Mouse (Mus musculus) brown adipose tissue, adult 24 weeks (tissue): ENCODE data around the gene Zmynd10. TPM values are rescaled to one million over a fixed set of nuclear protein-coding genes. Genes with fewer than 3 reads are reported as not detected.

Source experiments
- H3K27ac ChIP-seq: fragments of 200-500 bp; replicated peaks from 2 replicates; pipeline ENCODE4 v1.5.1; 2012; ENCODE audit warnings: low read depth, mild to moderate bottlenecking, low read length
- H3K4me1 ChIP-seq: fragments of 200-500 bp; 2 replicates; pipeline ENCODE4 v1.6.1; 2012; ENCODE audit warnings: low read length, mixed read lengths; ENCODE audit not compliant: control insufficient read depth, insufficient read depth, insufficient read length
- H3K4me3 ChIP-seq: fragments of 200-500 bp; 2 replicates; pipeline ENCODE4 v1.5.1; 2012; ENCODE audit warnings: low read depth, mild to moderate bottlenecking, low read length, moderate library complexity; ENCODE audit not compliant: insufficient read depth
- polyA plus RNA-seq: library from polyadenylated mRNA; stranded (reverse); fragments of >200 nt; gene quantifications from 2 replicates; pipeline ENCODE4 v1.2.4, GENCODE M21; 2012; ENCODE audit not compliant: missing spikeins, insufficient read depth, insufficient read length

Zmynd10 gene
- polyA plus RNA-seq, 1 experiment, result not detected

- no peak overlapping the region for H3K4me3 ChIP-seq
- peaks cover 5% of the 10 kb centered on the region; the same call in 1 of the 2 replicates for H3K4me1 ChIP-seq
- no peak overlapping the region for H3K27ac ChIP-seq
Observed at GRCm38 (mm10) chr9:107545199-107545598, 1.9 kb upstream of the Zmynd10 start.

DNA sequence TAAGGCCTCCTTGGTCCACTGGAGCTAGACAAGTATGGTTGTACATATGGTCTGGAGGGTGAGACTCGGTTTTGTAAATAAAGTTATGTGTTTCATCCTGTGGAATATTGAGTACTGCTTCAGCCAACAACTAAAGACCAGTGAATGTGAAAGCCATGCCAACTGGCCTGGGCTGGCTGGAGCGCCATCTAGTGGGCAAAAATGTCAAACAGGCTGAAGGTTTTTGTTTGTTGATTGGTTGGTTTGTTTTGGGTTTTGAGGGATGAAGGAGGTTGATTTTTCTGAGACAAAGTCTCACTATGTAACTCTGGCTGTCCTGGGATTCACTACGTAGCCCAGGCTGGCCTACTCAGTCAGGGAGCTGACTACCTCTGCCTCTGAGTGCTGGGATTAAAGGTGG is 1.5 kb upstream of the Zmynd10 start:
- no peak overlapping the region for H3K27ac ChIP-seq
- peaks cover 5% of the 10 kb centered on the region; the same call in 1 of the 2 replicates for H3K4me1 ChIP-seq
- H3K4me3 ChIP-seq, result no peak overlapping the region

DNA sequence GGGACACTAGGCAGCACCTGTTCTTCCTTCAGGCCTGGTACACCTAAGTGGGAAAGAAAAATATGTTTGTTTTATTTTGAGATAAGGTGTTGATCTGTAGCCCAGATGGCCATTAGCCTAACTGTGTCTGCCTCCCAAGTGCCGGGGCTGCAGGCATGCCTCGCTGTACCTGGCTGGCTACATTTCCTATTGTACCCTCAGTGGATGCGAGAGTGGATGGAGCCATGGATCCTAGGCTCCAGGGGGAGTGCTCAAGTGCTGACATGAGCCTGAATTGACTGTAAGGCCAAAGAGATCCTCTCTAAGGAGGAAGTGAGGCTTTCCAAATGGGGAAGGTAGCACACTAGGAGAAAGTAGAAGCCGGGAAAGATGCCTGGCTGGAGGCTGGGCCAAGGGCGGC is 859 bp downstream of the Zmynd10 start:
- Histone ChIP-seq H3K4me1 (peaks cover 10% of the 10 kb centered on the region), H3K4me3 (no peak overlapping the region), H3K27ac (no peak overlapping the region)

DNA sequence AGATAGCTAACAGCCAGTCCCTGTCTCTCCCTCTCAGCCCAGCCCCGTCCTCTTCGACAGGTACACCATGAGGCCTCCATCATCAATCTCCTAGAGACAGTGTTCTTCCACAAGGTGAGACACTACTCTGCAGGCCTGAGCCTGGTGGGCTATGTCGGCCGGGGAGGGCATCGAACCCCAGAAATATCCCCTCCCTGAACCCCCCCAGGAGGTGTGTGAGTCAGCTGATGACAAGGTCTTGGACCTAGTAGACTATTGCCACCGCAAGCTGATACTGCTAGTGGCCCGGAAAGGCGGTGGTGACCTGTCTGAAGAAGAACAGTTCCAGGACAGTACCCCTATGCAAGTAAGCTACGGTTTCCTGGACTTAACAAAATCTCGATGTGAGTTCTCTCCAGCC is 1.7 kb downstream of the Zmynd10 start:
- Histone ChIP-seq H3K4me3 (no peak overlapping the region), H3K27ac (no peak overlapping the region), H3K4me1 (peaks cover 10% of the 10 kb centered on the region)

DNA sequence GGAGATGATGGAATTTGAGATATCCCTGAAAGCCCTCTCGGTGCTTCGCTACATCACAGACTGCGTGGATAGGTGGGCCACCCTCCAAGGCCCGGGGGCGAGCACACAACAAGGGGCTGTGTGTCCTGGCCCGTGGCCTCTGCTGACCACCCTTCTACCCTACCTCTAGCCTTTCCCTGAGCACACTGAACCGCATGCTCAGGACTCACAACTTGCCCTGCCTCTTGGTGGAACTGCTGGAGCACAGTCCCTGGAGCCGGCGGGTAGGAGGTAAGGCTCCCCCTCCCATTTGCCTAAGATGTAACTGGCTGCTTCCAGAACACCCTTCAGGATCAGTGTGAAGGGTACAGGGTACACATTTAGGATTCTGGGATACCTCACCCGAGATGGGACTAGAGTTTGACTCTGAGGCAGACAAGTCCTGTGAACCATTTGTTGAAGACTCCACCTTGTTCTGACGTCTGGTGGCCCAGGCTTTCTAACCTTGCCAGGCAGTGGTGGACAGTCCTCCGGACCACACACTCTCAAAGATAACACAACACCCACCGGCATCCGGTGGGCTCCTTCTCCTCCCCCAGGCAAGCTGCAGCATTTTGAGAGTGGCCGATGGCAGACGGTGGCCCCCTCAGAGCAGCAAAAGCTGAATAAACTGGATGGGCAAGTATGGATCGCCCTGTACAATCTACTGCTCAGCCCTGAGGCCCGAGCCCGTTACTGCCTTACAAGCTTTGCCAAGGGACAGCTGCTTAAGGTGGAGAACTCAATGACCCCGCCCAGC is 2.4 kb downstream of the Zmynd10 start:
- peaks cover 10% of the 10 kb centered on the region for H3K4me1 ChIP-seq
- H3K27ac ChIP-seq, result no peak overlapping the region
- no peak overlapping the region for H3K4me3 ChIP-seq

GRCm38 (mm10) chr9:107550491-107551116 is 3.5 kb downstream of the Zmynd10 start:
- H3K27ac ChIP-seq, result no peak overlapping the region
- peaks cover 10% of the 10 kb centered on the region for H3K4me1 ChIP-seq
- peak overlapping the region; percentile 64; the same call in 1 of the 2 replicates for H3K4me3 ChIP-seq

GRCm38 (mm10) chr9:107551117-107551889 is 4.2 kb downstream of the Zmynd10 start, which contains the start of gene Rassf1:
Rassf1 (plus strand) TSS chr9:107551555.
- H3K4me1 ChIP-seq, result peaks cover 10% of the 10 kb centered on the region
- H3K4me3 ChIP-seq, result peak within 1 kb of the TSS; percentile 64
- no peak within 1 kb of the TSS for H3K27ac ChIP-seq

DNA sequence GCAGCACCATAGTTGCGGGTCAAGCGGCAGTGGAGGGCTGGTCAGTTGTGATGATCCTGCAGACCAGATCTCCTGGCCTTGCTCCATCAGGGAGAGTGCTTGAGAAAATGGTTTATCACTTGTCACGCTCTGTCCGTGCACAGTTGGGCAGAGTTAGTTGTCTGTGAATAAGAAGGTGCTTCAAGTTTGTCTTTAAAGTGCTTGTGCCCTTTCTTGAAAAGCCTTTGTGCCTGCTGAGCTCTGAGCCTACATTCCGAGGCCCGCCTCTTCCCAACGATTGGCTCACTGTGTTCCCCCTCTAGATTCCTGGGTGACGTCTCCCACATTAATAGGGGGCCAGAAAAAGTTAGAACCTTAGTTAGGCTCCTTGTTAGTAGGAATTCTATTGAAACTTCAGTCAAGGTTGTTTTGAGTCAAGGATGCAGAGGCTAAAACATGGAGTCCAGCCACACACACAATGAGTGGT is 4.8 kb downstream of the Zmynd10 start:
- peak overlapping the region; percentile 64 for H3K4me3 ChIP-seq
- H3K4me1 ChIP-seq, result peaks cover 12% of the 10 kb centered on the region
- H3K27ac ChIP-seq, result no peak overlapping the region

GRCm38 (mm10) chr9:107552690-107553393 is 5.7 kb downstream of the Zmynd10 start:
- Histone ChIP-seq H3K4me3 (no peak overlapping the region), H3K27ac (no peak overlapping the region), H3K4me1 (peaks cover 12% of the 10 kb centered on the region)

DNA sequence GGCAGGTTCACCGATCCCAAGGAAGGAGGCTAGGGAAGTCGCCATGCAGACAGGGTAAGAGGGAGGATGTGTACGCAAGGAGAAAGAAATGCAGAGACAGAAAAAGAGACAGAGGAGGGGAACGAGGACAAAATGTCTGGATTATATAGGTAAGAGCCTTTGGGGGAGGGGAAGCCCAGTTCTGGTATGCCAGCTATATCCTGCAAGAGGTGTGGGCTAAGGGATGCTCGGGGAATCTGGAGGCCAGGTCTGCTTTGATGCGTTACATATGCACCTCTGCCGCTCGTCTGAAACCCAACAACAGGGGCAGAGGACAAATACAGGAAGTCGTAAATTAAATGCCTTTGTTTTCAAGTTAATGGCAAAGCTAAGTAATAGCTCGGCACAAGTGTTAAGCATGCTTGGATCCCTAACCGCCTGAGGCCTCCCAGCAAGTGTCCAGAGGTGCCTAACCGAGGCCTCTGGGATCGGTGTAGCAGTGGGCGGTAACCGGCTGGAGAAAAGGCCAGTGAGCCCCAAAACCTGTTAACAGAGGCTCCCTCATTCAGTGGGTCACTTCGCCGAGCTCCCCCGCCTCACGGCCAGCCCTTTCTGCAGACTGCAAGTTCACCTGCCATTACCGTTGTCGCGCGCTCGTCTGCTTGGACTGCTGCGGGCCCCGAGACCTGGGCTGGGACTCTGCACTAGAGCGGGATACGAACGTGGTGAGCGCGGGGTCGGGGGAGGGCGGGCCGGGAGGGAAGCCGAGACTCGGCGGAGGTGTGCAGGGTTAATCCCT is 6.6 kb downstream of the Zmynd10 start:
- Histone ChIP-seq H3K27ac (peak overlapping the region; percentile 49), H3K4me3 (peak overlapping the region; percentile 55), H3K4me1 (peaks cover 12% of the 10 kb centered on the region)

- peak overlapping the region; percentile 81 for H3K4me3 ChIP-seq
- H3K4me1 ChIP-seq, result peaks cover 12% of the 10 kb centered on the region
- H3K27ac ChIP-seq, result peak overlapping the region; percentile 98
Observed at GRCm38 (mm10) chr9:107554319-107554825, 7.3 kb downstream of the Zmynd10 start.

DNA sequence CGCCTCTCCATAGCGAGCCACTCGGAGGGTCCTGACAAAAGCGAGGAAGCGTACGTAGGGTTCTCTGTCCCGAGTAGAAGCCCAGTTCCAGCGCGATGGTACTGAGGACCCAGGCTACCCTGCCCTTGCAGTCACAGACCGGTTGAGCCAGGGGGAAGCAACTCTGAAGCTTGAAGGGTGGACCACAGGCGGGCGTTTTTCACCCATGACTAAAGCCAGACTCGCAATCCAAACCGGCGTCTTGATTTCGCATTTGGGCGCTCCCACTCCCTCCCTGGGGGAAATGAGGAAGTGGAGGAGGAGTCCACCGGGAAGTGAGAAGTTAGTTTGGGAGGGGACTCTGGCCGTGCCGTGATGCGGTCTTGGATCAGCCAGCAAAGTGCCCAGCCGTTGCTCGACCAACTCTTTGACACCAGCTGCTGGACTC is 7.9 kb downstream of the Zmynd10 start:
- H3K4me1 ChIP-seq, result peaks cover 12% of the 10 kb centered on the region
- peak overlapping the region; percentile 81 for H3K4me3 ChIP-seq

DNA sequence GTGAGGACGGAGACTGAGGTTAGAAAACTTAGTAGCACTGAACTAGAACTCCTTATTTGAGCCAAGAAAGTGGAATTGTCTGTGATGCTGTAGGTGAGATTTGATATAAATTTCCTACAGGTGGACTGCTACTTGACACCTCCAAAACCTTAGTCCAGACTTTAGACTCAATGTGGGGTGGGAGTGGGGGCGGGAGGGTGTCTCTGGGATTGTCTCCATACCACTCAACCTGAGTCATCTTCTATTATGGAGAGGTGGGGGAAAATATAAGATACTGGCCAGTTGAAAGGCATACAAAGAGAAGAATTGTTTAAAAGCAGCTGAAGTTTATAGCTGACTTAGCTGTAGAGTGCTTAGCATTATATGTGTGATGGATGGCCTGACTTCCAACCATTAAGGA is 8.6 kb downstream of the Zmynd10 start:
- H3K27ac ChIP-seq, result peak overlapping the region; percentile 98
- peaks cover 12% of the 10 kb centered on the region for H3K4me1 ChIP-seq
- peak overlapping the region; percentile 81 for H3K4me3 ChIP-seq

More for the DNA sequence above, 7.9 kb downstream of the Zmynd10 start:
- H3K27ac ChIP-seq, result peak overlapping the region; percentile 98

- Histone ChIP-seq H3K4me3 (peak overlapping the region; percentile 81), H3K27ac (peak overlapping the region; percentile 40; the same call in 1 of the 2 replicates), H3K4me1 (peaks cover 8% of the 10 kb centered on the region)
Observed at GRCm38 (mm10) chr9:107556346-107556745, 9.2 kb downstream of the Zmynd10 start.
